Mouse (Mus musculus): ENCODE measurements around the gene Pla2g3.

The Pla2g3 gene

GRCm38 (mm10) chr11:3536082-3536481 is 48.0 kb downstream of the Pla2g3 start:
- no peak for DNase-seq (ENCODE audit: low read depth in 1 of 2, low spot score in 2 of 2)

- no peak for DNase-seq (ENCODE audit: low read depth in 1 of 2, low spot score in 2 of 2)
These were observed 48.8 kb downstream of the Pla2g3 start for GRCm38 (mm10) chr11:3536745-3537333.

- DNase-seq (ENCODE audit: low read depth in 1 of 2, low spot score in 2 of 2), result no peak
These were observed 49.6 kb downstream of the Pla2g3 start for GRCm38 (mm10) chr11:3537711-3538110.

DNA sequence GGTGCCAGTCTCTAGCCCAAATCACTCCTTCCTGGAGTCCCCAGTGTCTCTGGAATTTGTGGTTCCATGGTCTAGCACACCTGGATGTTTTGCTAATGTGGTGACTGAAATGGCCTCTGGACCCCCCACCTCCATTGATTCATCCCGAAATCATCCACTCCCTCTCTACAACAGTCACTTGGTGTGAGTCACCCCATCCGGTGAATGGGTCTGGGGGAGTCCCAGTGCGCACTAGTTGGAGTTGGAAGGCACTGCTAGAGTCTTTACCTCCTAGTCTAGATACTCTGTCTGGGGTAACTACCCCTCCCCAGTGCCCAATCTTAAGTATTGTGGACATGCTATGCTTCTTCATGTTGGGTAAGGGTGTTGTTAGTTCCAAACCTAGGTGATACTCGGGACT is 50.3 kb downstream of the Pla2g3 start:
- DNase-seq (ENCODE audit: low read depth in 1 of 2, low spot score in 2 of 2), result no peak

DNA sequence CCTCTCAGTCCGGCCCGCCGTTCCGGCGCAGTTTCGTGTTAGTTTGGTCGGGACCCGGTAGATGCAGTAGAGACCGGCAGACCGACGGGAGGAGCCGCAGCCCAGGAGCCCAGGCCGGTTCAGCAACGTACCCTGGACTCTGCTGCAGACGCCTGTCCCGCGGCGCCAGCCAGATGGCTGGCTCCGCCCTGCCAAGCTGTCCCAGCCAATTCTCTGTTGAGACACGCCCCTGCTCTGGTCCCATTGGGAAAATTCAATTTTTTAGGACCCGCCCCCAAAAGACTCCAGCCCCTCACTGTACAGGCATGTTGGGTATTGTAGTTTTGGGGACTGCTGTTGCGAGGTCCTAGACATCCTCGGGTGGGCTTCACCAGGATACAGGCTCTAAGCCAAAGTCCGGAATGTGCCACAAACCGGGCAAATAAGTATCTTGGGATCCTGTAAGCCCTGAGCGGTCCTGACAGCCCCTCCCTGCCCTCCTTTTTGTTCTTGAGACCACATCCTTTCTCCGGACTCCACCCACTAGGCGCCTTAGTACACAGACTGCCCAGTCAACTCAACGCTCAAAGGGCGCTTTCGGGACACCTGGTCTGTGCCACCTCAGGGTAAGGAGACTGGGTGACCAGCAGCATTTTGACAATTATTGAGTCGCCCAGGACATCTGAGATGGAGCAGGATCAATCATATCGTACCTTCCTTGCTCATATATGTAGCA is 51.2 kb downstream of the Pla2g3 start:
- peak; percentile 57 to 69 for DNase-seq (ENCODE audit: low read depth in 1 of 2, low spot score in 2 of 2)

DNA sequence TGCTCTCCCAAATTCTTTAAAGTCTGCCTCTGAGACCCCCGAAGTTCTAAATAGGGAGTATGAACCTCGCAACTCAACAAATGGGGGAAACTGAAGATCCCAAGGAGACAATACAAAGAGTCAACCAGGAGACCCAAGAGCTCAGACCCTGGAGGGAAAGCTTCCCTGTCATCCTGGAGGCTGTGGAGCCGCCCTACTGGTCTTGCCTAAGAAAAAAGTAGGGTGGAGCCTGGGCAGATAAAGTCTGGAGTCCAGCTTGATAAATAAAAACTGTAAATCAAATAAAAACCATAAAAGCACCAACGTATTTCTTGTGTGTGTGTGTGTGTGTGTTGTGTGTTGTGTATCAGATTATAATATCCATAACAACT is 51.7 kb downstream of the Pla2g3 start:
- no peak for DNase-seq (ENCODE audit: low read depth in 1 of 2, low spot score in 2 of 2)

DNA sequence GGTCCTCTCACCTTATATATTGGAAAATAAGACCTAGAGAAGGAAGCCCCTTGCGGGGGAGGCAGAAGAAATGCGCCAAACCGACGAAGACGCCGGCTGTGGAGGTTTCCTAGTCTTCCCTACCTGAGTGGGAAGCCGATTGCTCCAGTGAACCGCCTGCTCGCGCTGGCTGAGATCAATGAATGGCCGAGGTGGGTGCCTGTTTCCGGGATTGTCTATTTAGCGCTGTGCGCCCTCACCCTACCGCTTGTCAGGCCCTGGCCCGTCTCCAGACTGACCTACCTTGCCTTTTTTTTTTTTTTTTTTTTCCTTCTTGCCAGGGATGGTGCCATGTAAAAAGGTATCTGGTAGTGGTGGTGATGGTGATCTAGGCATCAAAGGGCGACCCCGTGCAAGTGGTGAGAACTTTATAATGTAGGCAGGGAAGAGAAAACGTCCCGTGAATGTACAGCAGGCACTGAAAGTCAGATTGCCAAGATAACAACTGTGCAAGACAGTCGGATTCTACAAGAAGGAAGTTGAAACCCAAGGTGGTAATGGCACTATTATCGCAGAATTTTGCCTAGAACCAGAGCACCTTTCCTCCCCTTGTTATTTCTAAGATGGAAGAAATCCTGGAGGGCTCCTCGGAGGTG is 52.5 kb downstream of the Pla2g3 start, which contains the start of gene Smtn:
Smtn (minus strand) TSS at position 162 of the 635 bp plus-strand sequence.
- no peak for DNase-seq (ENCODE audit: low read depth in 1 of 2, low spot score in 2 of 2)

- DNase-seq (ENCODE audit: low read depth in 1 of 2, low spot score in 2 of 2), result no peak
These were observed 53.8 kb downstream of the Pla2g3 start for GRCm38 (mm10) chr11:3541932-3542331.

- DNase-seq (ENCODE audit: low read depth in 1 of 2, low spot score in 2 of 2), result no peak
These were observed 54.9 kb downstream of the Pla2g3 start for GRCm38 (mm10) chr11:3543001-3543400.

DNA sequence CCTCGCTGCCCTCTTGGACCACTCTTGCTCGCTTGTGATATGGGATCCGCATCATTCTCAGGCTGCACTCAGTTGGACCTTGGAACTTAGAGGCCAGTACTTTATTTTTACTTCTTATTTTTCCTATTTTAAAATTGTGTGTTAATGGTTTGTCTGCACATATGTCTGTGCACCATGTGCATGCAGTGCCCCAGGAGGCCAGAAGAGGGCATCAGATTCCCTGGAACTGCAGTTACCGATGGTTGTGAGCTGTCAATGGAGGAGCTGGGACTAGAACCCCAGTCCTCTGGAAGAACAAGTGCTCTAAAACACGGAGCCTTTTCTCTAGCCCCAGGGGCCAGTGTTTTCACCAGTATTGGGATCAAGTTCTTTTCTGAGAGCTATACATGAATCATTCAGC is 56.3 kb downstream of the Pla2g3 start:
- DNase-seq (ENCODE audit: low read depth in 1 of 2, low spot score in 2 of 2), result no peak

- no peak for DNase-seq (ENCODE audit: low read depth in 1 of 2, low spot score in 2 of 2)
These were observed 57.6 kb downstream of the Pla2g3 start for GRCm38 (mm10) chr11:3545531-3546241.

- DNase-seq (ENCODE audit: low read depth in 1 of 2, low spot score in 2 of 2), result no peak
These were observed 58.1 kb downstream of the Pla2g3 start for GRCm38 (mm10) chr11:3546242-3546562.

GRCm38 (mm10) chr11:3547047-3547446 is 59.0 kb downstream of the Pla2g3 start:
- no peak for DNase-seq (ENCODE audit: low read depth in 1 of 2, low spot score in 2 of 2)

- no peak for DNase-seq (ENCODE audit: low read depth in 1 of 2, low spot score in 2 of 2)
These were observed 59.9 kb downstream of the Pla2g3 start for GRCm38 (mm10) chr11:3547969-3548368.

- no peak for DNase-seq (ENCODE audit: low read depth in 1 of 2, low spot score in 2 of 2)
These were observed 60.6 kb downstream of the Pla2g3 start for GRCm38 (mm10) chr11:3548564-3549295.

Measured in monocyte, adult 2 months (primary cell).